Mouse (Mus musculus) gastrocnemius, postnatal 4 days (tissue): ENCODE measurements at regions not wholly inside any gene's neighbourhood (a gene's known extent, or its start where the extent isn't known, plus 50 kb on each side); places are given as distances from the start of the nearest gene placed in this dataset.
A peak's percentile ranks its signal among the peaks of the same experiment; 100 is the strongest.

ENCODE experiments used
- DNase-seq, 2 experiments: peaks; one replicate each; pipeline ENCODE4 v3.0.0; 2021 to 2022; ENCODE audit warnings: low spot score in 2 of 2, mixed read lengths in 2 of 2

- no peak for DNase-seq
Observed at GRCm38 (mm10) chr2:18617520-18617919, 54.7 kb upstream of the Commd3 start.

GRCm38 (mm10) chr2:18609868-18610185, 62.4 kb upstream of the Commd3 start:
- no peak for DNase-seq

GRCm38 (mm10) chr2:18609075-18609867, 62.9 kb upstream of the Commd3 start:
- peak in 1 of 2 experiments; percentile 13 for DNase-seq

- DNase-seq, result peak; percentile 21 to 26
Observed at GRCm38 (mm10) chr2:18608260-18609074, 63.7 kb upstream of the Commd3 start.

- no peak for DNase-seq
Observed at GRCm38 (mm10) chr2:18607586-18608259, 64.5 kb upstream of the Commd3 start.

GRCm38 (mm10) chr2:18607088-18607487, 65.1 kb upstream of the Commd3 start:
- no peak for DNase-seq

- no peak for DNase-seq
Observed at GRCm38 (mm10) chr2:18592221-18592620, 80.0 kb upstream of the Commd3 start.

- no peak for DNase-seq
Observed at GRCm38 (mm10) chr2:18588232-18588631, 84.0 kb upstream of the Commd3 start.

- no peak for DNase-seq
Observed at GRCm38 (mm10) chr2:18587746-18588231, 84.4 kb upstream of the Commd3 start.

GRCm38 (mm10) chr2:18586925-18587724, 85.1 kb upstream of the Commd3 start:
- DNase-seq, result peak; percentile 68 to 75

GRCm38 (mm10) chr2:18585564-18586336, 86.4 kb upstream of the Commd3 start:
- no peak for DNase-seq

GRCm38 (mm10) chr2:18558133-18558532, 114.1 kb upstream of the Commd3 start:
- DNase-seq, result no peak

GRCm38 (mm10) chr2:18547964-18548643, 124.1 kb upstream of the Commd3 start:
- DNase-seq, result no peak

- no peak for DNase-seq
Observed at GRCm38 (mm10) chr2:18524387-18524786, 131.8 kb upstream of the Dnajc1 start.

- DNase-seq, result no peak
Observed at GRCm38 (mm10) chr2:18523911-18524310, 131.3 kb upstream of the Dnajc1 start.

GRCm38 (mm10) chr2:18513435-18513834, 120.8 kb upstream of the Dnajc1 start:
- DNase-seq, result no peak

GRCm38 (mm10) chr2:18509317-18509716, 116.7 kb upstream of the Dnajc1 start:
- no peak for DNase-seq

GRCm38 (mm10) chr2:18473361-18473771, 80.7 kb upstream of the Dnajc1 start:
- DNase-seq, result no peak

- no peak for DNase-seq
Observed at GRCm38 (mm10) chr2:18460901-18461300, 68.3 kb upstream of the Dnajc1 start.
